In genomic region chr9:59226361-59226760, GRCm38 (mm10) we compare ENCODE assay signal across 25 mouse cellular contexts.
DNase-seq lines count a peak whose midpoint lies in the region; ATAC-seq and TF ChIP-seq lines count a peak whose summit lies in the region.
"Had no signal": no experiment of that assay in that cellular context is flagged by ENCODE, and none has a peak within 500 bp of the region (broad histone marks: within the 10 kb centered on the region; RNA-seq: fewer than 3 reads in every experiment).

No protein-coding gene starts in this region.

- no peak for ATAC-seq in embryonic facial prominence, embryonic 14.5 days (ENCODE audit: low read depth)
- no peak for ATAC-seq in midbrain, postnatal 0 days (ENCODE audit: low FRiP score)
- no peak for ATAC-seq in midbrain, embryonic 16.5 days
- ATAC-seq: CD4-positive, CD25-positive, alpha-beta regulatory T cell, adult 4 months; forebrain, embryonic 13.5 days; forebrain, embryonic 16.5 days; intestine, embryonic 15.5 days had no signal

- H3K4me2 ChIP-seq in embryonic facial prominence, embryonic 14.5 days (ENCODE audit: low read depth, low read length), result no peak overlapping the region
- no peak overlapping the region for H3K4me2 ChIP-seq in midbrain, postnatal 0 days (ENCODE audit: low read depth, low read length, poor library complexity, severe bottlenecking)
- H3K4me2 ChIP-seq in midbrain, embryonic 16.5 days (ENCODE audit: low read length), result no peak overlapping the region
- H3K4me2 ChIP-seq: embryonic facial prominence, embryonic 12.5 days; forebrain, embryonic 13.5 days; heart, embryonic 13.5 days; hindbrain, embryonic 14.5 days; intestine, embryonic 15.5 days had no signal

- H3K4me3 ChIP-seq in embryonic facial prominence, embryonic 14.5 days (ENCODE audit: low read depth, low read length), result no peak overlapping the region
- no peak overlapping the region for H3K4me3 ChIP-seq in embryonic facial prominence, embryonic 10.5 days
- H3K4me3 ChIP-seq in midbrain, postnatal 0 days (ENCODE audit: low read depth, low read length), result no peak overlapping the region
- no peak overlapping the region for H3K4me3 ChIP-seq in midbrain, embryonic 16.5 days (ENCODE audit: low read depth, low read length)
- H3K4me3 ChIP-seq: embryonic facial prominence, embryonic 12.5 days; erythroblast, embryonic 14.5 days; forebrain, embryonic 13.5 days; heart, adult 2 months; heart, embryonic 10.5 days; heart, embryonic 13.5 days; intestine, embryonic 15.5 days had no signal

- no peak overlapping the region for H3K9ac ChIP-seq in embryonic facial prominence, embryonic 14.5 days (ENCODE audit: low read depth, low read length)
- no peak overlapping the region for H3K9ac ChIP-seq in midbrain, postnatal 0 days (replicated peaks; ENCODE audit: low read length, poor library complexity, severe bottlenecking)
- H3K9ac ChIP-seq in midbrain, embryonic 16.5 days (ENCODE audit: low read depth, low read length), result no peak overlapping the region
- H3K9ac ChIP-seq: embryonic facial prominence, embryonic 12.5 days; forebrain, embryonic 13.5 days; heart, embryonic 13.5 days; hindbrain, embryonic 14.5 days; intestine, embryonic 15.5 days had no signal

- DNase-seq in adrenal gland, postnatal 36 days, result peak; percentile 8 to 10
- no peak for DNase-seq in adrenal gland, postnatal 14 days
- peak; percentile 44 for DNase-seq in embryonic facial prominence, embryonic 14.5 days (ENCODE audit: low spot score)
- no peak for DNase-seq in embryonic facial prominence, embryonic 10.5 days (ENCODE audit: low spot score)
- peak; percentile 60 for DNase-seq in midbrain, postnatal 0 days (ENCODE audit: low spot score)
- DNase-seq: adrenal gland, postnatal 10 days; cerebellum, adult 11-12 months; cerebellum, adult 9-10 months; gastrocnemius, postnatal 10 days; gastrocnemius, postnatal 36 days; heart, adult 2 months; heart, postnatal 14 days; heart, postnatal 4 days; kidney, adult 11 months; kidney, adult 8-10 months had no signal

- H3K36me3 ChIP-seq in embryonic facial prominence, embryonic 14.5 days (ENCODE audit: control insufficient read depth, insufficient read depth, low read length), result no peaks in the 10 kb centered on the region
- no peaks in the 10 kb centered on the region for H3K36me3 ChIP-seq in embryonic facial prominence, embryonic 10.5 days (replicated peaks)
- no peaks in the 10 kb centered on the region for H3K36me3 ChIP-seq in midbrain, postnatal 0 days (ENCODE audit: insufficient read depth, low read length)
- H3K36me3 ChIP-seq in midbrain, embryonic 16.5 days (ENCODE audit: control insufficient read depth, insufficient read depth, low read length), result no peaks in the 10 kb centered on the region
- H3K36me3 ChIP-seq: embryonic facial prominence, embryonic 12.5 days; heart, embryonic 10.5 days; heart, embryonic 13.5 days; intestine, embryonic 15.5 days had no signal

- no peak for TF ChIP-seq CTCF in midbrain, postnatal 0 days (IDR thresholded peaks at IDR 0.05)

- H3K4me1 ChIP-seq in embryonic facial prominence, embryonic 14.5 days (ENCODE audit: control insufficient read depth, insufficient read depth, low read length), result no peaks in the 10 kb centered on the region
- H3K4me1 ChIP-seq in embryonic facial prominence, embryonic 10.5 days, result no peaks in the 10 kb centered on the region
- H3K4me1 ChIP-seq in midbrain, postnatal 0 days (ENCODE audit: insufficient read depth, low read length), result no peaks in the 10 kb centered on the region
- H3K4me1 ChIP-seq in midbrain, embryonic 16.5 days (ENCODE audit: control insufficient read depth, insufficient read depth, low read length), result no peaks in the 10 kb centered on the region
- H3K4me1 ChIP-seq: embryonic facial prominence, embryonic 12.5 days; heart, embryonic 13.5 days; intestine, embryonic 15.5 days had no signal

- H3K27ac ChIP-seq in embryonic facial prominence, embryonic 14.5 days (replicated peaks; ENCODE audit: low read depth, low read length), result no peak overlapping the region
- H3K27ac ChIP-seq in embryonic facial prominence, embryonic 10.5 days (replicated peaks), result no peak overlapping the region
- no peak overlapping the region for H3K27ac ChIP-seq in midbrain, postnatal 0 days (ENCODE audit: low read depth, low read length)
- no peak overlapping the region for H3K27ac ChIP-seq in midbrain, embryonic 16.5 days (ENCODE audit: low read length)
- H3K27ac ChIP-seq: embryonic facial prominence, embryonic 12.5 days; forebrain, embryonic 13.5 days; heart, adult 2 months; heart, embryonic 10.5 days; heart, embryonic 13.5 days; hindbrain, embryonic 14.5 days; intestine, embryonic 15.5 days had no signal

- H3K27me3 ChIP-seq in embryonic facial prominence, embryonic 14.5 days (replicated peaks; ENCODE audit: control insufficient read depth, insufficient read depth, low read length), result no peaks in the 10 kb centered on the region
- H3K27me3 ChIP-seq in embryonic facial prominence, embryonic 10.5 days (replicated peaks; ENCODE audit: low read depth, poor library complexity, severe bottlenecking), result no peaks in the 10 kb centered on the region
- H3K27me3 ChIP-seq in midbrain, postnatal 0 days (ENCODE audit: insufficient read depth, low read length), result no peaks in the 10 kb centered on the region
- no peaks in the 10 kb centered on the region for H3K27me3 ChIP-seq in midbrain, embryonic 16.5 days (ENCODE audit: control insufficient read depth, insufficient read depth, low read depth, low read length)
- H3K27me3 ChIP-seq: embryonic facial prominence, embryonic 12.5 days; forebrain, embryonic 13.5 days; heart, embryonic 13.5 days; intestine, embryonic 15.5 days had no signal

- WGBS in embryonic facial prominence, embryonic 14.5 days, result 68% methylated on average over 4 of the region's 4 CpGs
- 90% methylated on average over 4 of the region's 4 CpGs for WGBS in embryonic facial prominence, embryonic 10.5 days
- 74% methylated on average over 4 of the region's 4 CpGs for WGBS in midbrain, postnatal 0 days
- 74% methylated on average over 4 of the region's 4 CpGs for WGBS in midbrain, embryonic 16.5 days

- peaks cover 9% of the 10 kb centered on the region; the same call in 1 of the 2 replicates for H3K9me3 ChIP-seq in embryonic facial prominence, embryonic 14.5 days (ENCODE audit: control insufficient read depth, low read length)
- no peaks in the 10 kb centered on the region for H3K9me3 ChIP-seq in embryonic facial prominence, embryonic 10.5 days
- no peaks in the 10 kb centered on the region for H3K9me3 ChIP-seq in midbrain, postnatal 0 days (ENCODE audit: low read length)
- H3K9me3 ChIP-seq in midbrain, embryonic 16.5 days (replicated peaks; ENCODE audit: control insufficient read depth, low read length, poor library complexity, severe bottlenecking), result no peaks in the 10 kb centered on the region
- H3K9me3 ChIP-seq: embryonic facial prominence, embryonic 12.5 days; forebrain, embryonic 13.5 days; heart, embryonic 10.5 days; intestine, embryonic 15.5 days had no signal

Comparison
In these comparisons a context has a peak if more than half of its experiments do, and no peak if none do; other contexts are left out.
1. DNase-seq: peak in adrenal gland, postnatal 36 days (2 of 2), embryonic facial prominence, embryonic 14.5 days (single experiment) and midbrain, postnatal 0 days (single experiment); none in adrenal gland, postnatal 14 days (single experiment) and embryonic facial prominence, embryonic 10.5 days (single experiment).